Mouse (Mus musculus) CH12.LX (cell line): ENCODE results near the gene Cacfd1. TPM values are rescaled to one million over a fixed set of nuclear protein-coding genes. Genes with fewer than 3 reads are reported as not detected.

Source experiments
- DNase-seq: peaks from one replicate; pipeline ENCODE4 v3.0.0-alpha.2; 2013; ENCODE audit errors: extremely low read depth
- H3K27ac ChIP-seq: 2 replicates; pipeline ENCODE4 v1.5.1; 2012; ENCODE audit warnings: low read depth, mild to moderate bottlenecking, control low read depth, moderate library complexity; ENCODE audit not compliant: insufficient read depth
- H3K27me3 ChIP-seq: replicated peaks from 2 replicates; pipeline ENCODE3; 2012; ENCODE audit warnings: inconsistent platforms
- H3K36me3 ChIP-seq, 2 experiments: replicated peaks in 1 of 2; 2 replicates each; pipeline versions ENCODE3 to v1.6.1; 2012; ENCODE audit warnings: inconsistent platforms in 1 of 2, low read length in 1 of 2, mild to moderate bottlenecking in 1 of 2, mixed read lengths in 1 of 2, moderate library complexity in 1 of 2; ENCODE audit not compliant: control insufficient read depth in 1 of 2, insufficient read depth in 1 of 2
- H3K4me1 ChIP-seq, 2 experiments: 2 replicates each; pipeline ENCODE4 v1.6.1; 2012; ENCODE audit warnings: inconsistent platforms in 1 of 2, moderate library complexity in 1 of 2; ENCODE audit not compliant: insufficient read depth in 2 of 2, control insufficient read depth in 1 of 2
- H3K4me2 ChIP-seq: 2 replicates; pipeline ENCODE4 v1.6.1; 2012; ENCODE audit warnings: low read depth, mild to moderate bottlenecking, control low read depth; ENCODE audit not compliant: poor library complexity, insufficient read depth, severe bottlenecking
- H3K4me3 ChIP-seq, 3 experiments: fragments of 150-350 bp in 1 of 3; sonication (generic) in 1 of 3; replicated peaks in 1 of 3; 2 replicates each; pipeline versions ENCODE3 to v1.5.1; 2011 to 2012; ENCODE audit warnings: low read depth in 2 of 3, low read length in 2 of 3, mild to moderate bottlenecking in 2 of 3, moderate library complexity in 2 of 3, control low read depth in 1 of 3, improper control_type of control experiment in 1 of 3, inconsistent platforms in 1 of 3, mixed read lengths in 1 of 3; ENCODE audit not compliant: poor library complexity in 1 of 3
- H3K79me2 ChIP-seq: replicated peaks from 2 replicates; pipeline ENCODE4 v1.6.1; 2012; ENCODE audit warnings: mild to moderate bottlenecking, moderate library complexity; ENCODE audit not compliant: control insufficient read depth, poor library complexity, insufficient read depth, severe bottlenecking; ENCODE audit errors: extremely low read depth
- H3K9ac ChIP-seq: 2 replicates; pipeline ENCODE4 v1.6.1; 2012; ENCODE audit warnings: low read depth, mild to moderate bottlenecking, control low read depth, moderate library complexity; ENCODE audit not compliant: insufficient read depth
- H3K9me3 ChIP-seq: replicated peaks from 2 replicates; pipeline ENCODE3; 2012; ENCODE audit warnings: low read length, inconsistent platforms, mixed read lengths
- BHLHE40 ChIP-seq: IDR thresholded peaks from 2 replicates; pipeline ENCODE4 v1.6.1; 2011; ENCODE audit warnings: mild to moderate bottlenecking, low read depth, low read length, improper control_type of control experiment
- CHD1 ChIP-seq: IDR thresholded peaks from 2 replicates; pipeline ENCODE4 v1.6.1; 2012; ENCODE audit warnings: low read depth, low read length, improper control_type of control experiment, inconsistent platforms
- CHD2 ChIP-seq: IDR thresholded peaks from 2 replicates; pipeline ENCODE4 v1.6.1; 2011; ENCODE audit warnings: low read length, improper control_type of control experiment
- ELF1 ChIP-seq: IDR thresholded peaks from 2 replicates; pipeline ENCODE4 v1.6.1; 2014; ENCODE audit warnings: low read depth, mild to moderate bottlenecking, inconsistent platforms, low read length, improper control_type of control experiment
- EP300 ChIP-seq: IDR thresholded peaks from 2 replicates; pipeline ENCODE4 v1.6.1; 2011; ENCODE audit warnings: low read length, improper control_type of control experiment
- IRF4 ChIP-seq: IDR thresholded peaks from 2 replicates; pipeline ENCODE4 v1.6.1; 2014; ENCODE audit warnings: low read depth, mild to moderate bottlenecking, inconsistent platforms, low read length, improper control_type of control experiment
- JUN ChIP-seq: IDR thresholded peaks from 2 replicates; pipeline ENCODE4 v1.6.1; 2011; ENCODE audit warnings: low read depth, mild to moderate bottlenecking, low read length, improper control_type of control experiment, moderate library complexity; ENCODE audit not compliant: insufficient read depth
- JUND ChIP-seq: conservative IDR thresholded peaks from 2 replicates; pipeline ENCODE4 v1.6.1; 2011; ENCODE audit warnings: low read depth, low read length, improper control_type of control experiment
- KAT2A ChIP-seq: IDR thresholded peaks from 2 replicates; pipeline ENCODE4 v1.6.1; 2012; ENCODE audit warnings: low read length, improper control_type of control experiment, inconsistent platforms; ENCODE audit not compliant: insufficient replicate concordance
- MAX ChIP-seq: IDR thresholded peaks from 2 replicates; pipeline ENCODE4 v1.6.1; 2011; ENCODE audit warnings: low read length, improper control_type of control experiment
- MAZ ChIP-seq: IDR thresholded peaks from 2 replicates; pipeline ENCODE4 v1.6.1; 2012; ENCODE audit warnings: low read depth, mild to moderate bottlenecking, inconsistent platforms, low read length, improper control_type of control experiment, moderate library complexity
- MXI1 ChIP-seq: IDR thresholded peaks from 2 replicates; pipeline ENCODE4 v1.6.1; 2011; ENCODE audit warnings: mild to moderate bottlenecking, low read depth, low read length, improper control_type of control experiment
- PAX5 ChIP-seq: IDR thresholded peaks from 2 replicates; pipeline ENCODE4 v1.6.1; 2012; ENCODE audit warnings: low read length, inconsistent platforms, mixed read lengths
- RCOR1 ChIP-seq: conservative IDR thresholded peaks from 2 replicates; pipeline ENCODE4 v1.6.1; 2012; ENCODE audit warnings: low read depth, mild to moderate bottlenecking, inconsistent platforms, low read length, improper control_type of control experiment
- TBP ChIP-seq: conservative IDR thresholded peaks from 2 replicates; pipeline ENCODE4 v1.6.1; 2011; ENCODE audit warnings: low read depth, low read length, improper control_type of control experiment
- TCF12 ChIP-seq: IDR thresholded peaks from 2 replicates; pipeline ENCODE4 v1.6.1; 2014; ENCODE audit warnings: low read depth, mild to moderate bottlenecking, inconsistent platforms, low read length, improper control_type of control experiment
- UBTF ChIP-seq: IDR thresholded peaks from 2 replicates; pipeline ENCODE4 v1.6.1; 2012; ENCODE audit warnings: low read depth, mild to moderate bottlenecking, inconsistent platforms, low read length, improper control_type of control experiment, moderate library complexity
- USF1 ChIP-seq: IDR thresholded peaks from 2 replicates; pipeline ENCODE4 v1.6.1; 2014; ENCODE audit warnings: low read depth, mild to moderate bottlenecking, inconsistent platforms, low read length, improper control_type of control experiment
- USF2 ChIP-seq: conservative IDR thresholded peaks from 2 replicates; pipeline ENCODE4 v1.6.1; 2011; ENCODE audit warnings: low read depth, low read length, improper control_type of control experiment
- ZKSCAN1 ChIP-seq: IDR thresholded peaks from 2 replicates; pipeline ENCODE4 v1.6.1; 2012; ENCODE audit warnings: low read depth, inconsistent platforms, low read length, improper control_type of control experiment, borderline replicate concordance
- dilution Hi-C: fragments of 300-500 bp; cut with MboI; formaldehyde crosslinking; loops from 2 replicates; pipeline ENCODE4 v1.14.3; 2020; ENCODE audit warnings: low sequenced_read_pairs; ENCODE audit not compliant: extremely low pct_unique_long_range_greater_than_20kb, extremely low pct_ligation_motif_present
- in situ Hi-C: fragments of 300-500 bp; cut with MboI; formaldehyde crosslinking; loops from 3 replicates; pipeline ENCODE4 v1.14.3; 2019; ENCODE audit warnings: low sequenced_read_pairs, low pct_ligation_motif_present, low pct_unique_long_range_greater_than_20kb, mixed read lengths
- polyA plus RNA-seq: library from polyadenylated mRNA; unstranded; fragments of >175 nt; gene quantifications from 2 replicates; pipeline ENCODE4 v1.2.1, GENCODE M21; 2012; ENCODE audit warnings: low read depth; ENCODE audit not compliant: insufficient read length
- total RNA-seq, 2 experiments: library from RNA; depleted of rRNA; stranded (reverse); fragments of 300-350 nt in 1 of 2; fragments of >200 nt in 1 of 2; gene quantifications; 2 replicates each; pipeline ENCODE4 v1.2.3; 2012 to 2014

Cacfd1 gene
- total and polyA plus RNA-seq, 3 experiments, result 6.4 to 20.2 (median 10.3) TPM

GRCm38 (mm10) chr2:27069646-27070045 is 59.9 kb downstream of the Cacfd1 start:
- Histone ChIP-seq H3K36me3 (no peaks in the 10 kb centered on the region), H3K79me2 (no peaks in the 10 kb centered on the region), H3K4me2 (no peak overlapping the region), H3K27ac (no peak overlapping the region), H3K9me3 (no peaks in the 10 kb centered on the region), H3K27me3 (peaks cover 61% of the 10 kb centered on the region), H3K4me3 (no peak overlapping the region), H3K9ac (no peak overlapping the region), H3K4me1 (peaks cover 0 to 3% of the 10 kb centered on the region in 2 experiments; a peak in 2 of 4 replicates)
- dilution Hi-C loops, result no loop called here
- TF ChIP-seq JUN (no peak), UBTF (no peak), MAZ (no peak), IRF4 (no peak), KAT2A (no peak)
- in situ Hi-C loops, result no loop called here
- no peak for DNase-seq

DNA sequence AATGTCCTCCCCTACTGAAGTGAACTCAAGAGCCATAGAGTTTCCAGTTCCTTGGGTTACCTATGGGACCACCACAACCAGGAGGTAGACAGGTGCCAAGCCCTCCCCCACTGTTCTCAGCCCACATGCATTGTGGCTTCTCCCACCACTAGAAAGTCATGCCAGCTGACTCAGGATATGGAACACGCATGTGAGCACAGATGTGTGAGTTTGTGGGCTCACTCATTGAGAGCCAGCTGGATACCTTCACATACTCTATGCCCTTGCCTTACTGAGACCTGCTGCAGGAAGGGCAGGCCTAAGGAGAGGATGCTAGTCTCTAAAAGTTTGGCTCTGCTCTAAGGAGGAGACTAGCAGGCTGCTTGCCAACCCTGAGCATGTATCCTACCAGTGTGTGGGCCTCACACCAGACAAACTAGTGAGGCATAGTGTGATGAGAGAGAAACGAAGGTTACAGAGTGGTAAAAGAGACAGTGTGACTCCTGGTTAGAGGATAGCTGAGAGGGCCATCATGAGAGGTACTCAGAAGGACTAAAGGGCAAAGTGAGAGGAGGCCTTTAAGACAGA is 60.6 kb downstream of the Cacfd1 start:
- no peaks in the 10 kb centered on the region for H3K79me2 ChIP-seq
- TF ChIP-seq USF2, result no peak
- TF ChIP-seq CHD2, result no peak
- TF ChIP-seq EP300, result no peak
- TF ChIP-seq CHD1, result no peak
- TF ChIP-seq ELF1, result no peak
- TF ChIP-seq TBP, result no peak
- no peak for TF ChIP-seq MAX
- no peak for TF ChIP-seq USF1
- TF ChIP-seq JUND, result no peak
- TF ChIP-seq ZKSCAN1, result no peak
- TF ChIP-seq IRF4, result no peak
- TF ChIP-seq MXI1, result no peak
- no peak for TF ChIP-seq TCF12
- TF ChIP-seq RCOR1, result no peak
- no peak for TF ChIP-seq UBTF
- TF ChIP-seq PAX5, result no peak
- TF ChIP-seq BHLHE40, result no peak
- no peak overlapping the region for H3K4me2 ChIP-seq
- no peaks in the 10 kb centered on the region for H3K9me3 ChIP-seq
- peaks cover 62% of the 10 kb centered on the region for H3K27me3 ChIP-seq
- dilution Hi-C loops, result no loop called here
- no peak overlapping the region for H3K9ac ChIP-seq
- DNase-seq, result no peak
- peaks cover 0 to 3% of the 10 kb centered on the region in 2 experiments; a peak in 2 of 4 replicates for H3K4me1 ChIP-seq
- no peak overlapping the region for H3K4me3 ChIP-seq
- in situ Hi-C loops, result no loop called here
- no peak overlapping the region for H3K27ac ChIP-seq
- no peaks in the 10 kb centered on the region for H3K36me3 ChIP-seq

Other genes starting within 250 kb of the Cacfd1 start
- gene Abo, start 144.9 kb upstream of the Cacfd1 start, total RNA-seq (2012; rRNA removed), result not detected in 2 replicates
- gene Abo, start 144.9 kb upstream of the Cacfd1 start, total RNA-seq (2014; rRNA removed), result not detected in 2 replicates
- gene Abo, start 144.9 kb upstream of the Cacfd1 start, polyA plus RNA-seq, result not detected in 2 replicates
- gene Surf6, start 107.0 kb upstream of the Cacfd1 start, total RNA-seq (2012; rRNA removed), result 29.0 and 37.4 TPM in 2 replicates
- gene Surf6, start 107.0 kb upstream of the Cacfd1 start, total RNA-seq (2014; rRNA removed), result 34.8 and 37.7 TPM in 2 replicates
- 47.5 and 52.1 TPM in 2 replicates for gene Surf6, start 107.0 kb upstream of the Cacfd1 start, polyA plus RNA-seq
- 27.7 and 41.3 TPM in 2 replicates for gene Med22, start 99.2 kb upstream of the Cacfd1 start, total RNA-seq (2012; rRNA removed)
- gene Med22, start 99.2 kb upstream of the Cacfd1 start, total RNA-seq (2014; rRNA removed), result 34.4 and 42.1 TPM in 2 replicates
- 35.4 and 37.3 TPM in 2 replicates for gene Med22, start 99.2 kb upstream of the Cacfd1 start, polyA plus RNA-seq
- 3,395 and 3,529 TPM in 2 replicates for gene Rpl7a, start 99.2 kb upstream of the Cacfd1 start, total RNA-seq (2012; rRNA removed)
- 3,077 and 3,396 TPM in 2 replicates for gene Rpl7a, start 99.2 kb upstream of the Cacfd1 start, total RNA-seq (2014; rRNA removed)
- gene Rpl7a, start 99.2 kb upstream of the Cacfd1 start, polyA plus RNA-seq, result 1,126 and 1,142 TPM in 2 replicates
- 28.7 and 36.9 TPM in 2 replicates for gene Surf2, start 93.6 kb upstream of the Cacfd1 start, total RNA-seq (2012; rRNA removed)
- 39.9 and 43.9 TPM in 2 replicates for gene Surf2, start 93.6 kb upstream of the Cacfd1 start, total RNA-seq (2014; rRNA removed)
- gene Surf2, start 93.6 kb upstream of the Cacfd1 start, polyA plus RNA-seq, result 74.5 and 77.1 TPM in 2 replicates
- gene Surf1, start 93.4 kb upstream of the Cacfd1 start, total RNA-seq (2012; rRNA removed), result 58.7 and 64.6 TPM in 2 replicates
- 43.4 and 48.1 TPM in 2 replicates for gene Surf1, start 93.4 kb upstream of the Cacfd1 start, total RNA-seq (2014; rRNA removed)
- 83.9 and 86.9 TPM in 2 replicates for gene Surf1, start 93.4 kb upstream of the Cacfd1 start, polyA plus RNA-seq
- gene Surf4, start 76.0 kb upstream of the Cacfd1 start, total RNA-seq (2012; rRNA removed), result 140 and 168 TPM in 2 replicates
- gene Surf4, start 76.0 kb upstream of the Cacfd1 start, total RNA-seq (2014; rRNA removed), result 99.2 and 109 TPM in 2 replicates
- 143 and 161 TPM in 2 replicates for gene Surf4, start 76.0 kb upstream of the Cacfd1 start, polyA plus RNA-seq
- gene Stkld1, start 75.9 kb upstream of the Cacfd1 start, total RNA-seq (2012; rRNA removed), result 0.08 and 0.13 TPM in 2 replicates
- 0.19 TPM in 1 of 2 replicates, not detected in the other for gene Stkld1, start 75.9 kb upstream of the Cacfd1 start, total RNA-seq (2014; rRNA removed)
- gene Stkld1, start 75.9 kb upstream of the Cacfd1 start, polyA plus RNA-seq, result 0.29 and 0.33 TPM in 2 replicates
- 53.6 and 66.4 TPM in 2 replicates for gene Rexo4, start 45.5 kb upstream of the Cacfd1 start, total RNA-seq (2012; rRNA removed)
- gene Rexo4, start 45.5 kb upstream of the Cacfd1 start, total RNA-seq (2014; rRNA removed), result 67.2 and 69.1 TPM in 2 replicates
- gene Rexo4, start 45.5 kb upstream of the Cacfd1 start, polyA plus RNA-seq, result 74.8 and 83.4 TPM in 2 replicates
- 0.13 and 0.17 TPM in 2 replicates for gene Adamts13, start 36.5 kb upstream of the Cacfd1 start, total RNA-seq (2012; rRNA removed)
- not detected in 2 replicates for gene Adamts13, start 36.5 kb upstream of the Cacfd1 start, total RNA-seq (2014; rRNA removed)
- gene Adamts13, start 36.5 kb upstream of the Cacfd1 start, polyA plus RNA-seq, result 0.17 TPM in 1 of 2 replicates, not detected in the other
- 49.8 and 55.9 TPM in 2 replicates for gene Slc2a6, start 18.1 kb downstream of the Cacfd1 start, total RNA-seq (2012; rRNA removed)
- gene Slc2a6, start 18.1 kb downstream of the Cacfd1 start, total RNA-seq (2014; rRNA removed), result 37.3 and 43.3 TPM in 2 replicates
- gene Slc2a6, start 18.1 kb downstream of the Cacfd1 start, polyA plus RNA-seq, result 17.1 and 22.1 TPM in 2 replicates
- gene Mymk, start 62.3 kb downstream of the Cacfd1 start, total RNA-seq (2012; rRNA removed), result not detected in 2 replicates
- not detected in 2 replicates for gene Mymk, start 62.3 kb downstream of the Cacfd1 start, total RNA-seq (2014; rRNA removed)
- gene Mymk, start 62.3 kb downstream of the Cacfd1 start, polyA plus RNA-seq, result not detected in 2 replicates
- 0.13 TPM in 1 of 2 replicates, not detected in the other for gene Adamtsl2, start 69.5 kb downstream of the Cacfd1 start, total RNA-seq (2012; rRNA removed)
- not detected in 2 replicates for gene Adamtsl2, start 69.5 kb downstream of the Cacfd1 start, total RNA-seq (2014; rRNA removed)
- gene Adamtsl2, start 69.5 kb downstream of the Cacfd1 start, polyA plus RNA-seq, result not detected in 2 replicates
- gene Fam163b, start 132.6 kb downstream of the Cacfd1 start, total RNA-seq (2012; rRNA removed), result not detected in 2 replicates
- not detected in 2 replicates for gene Fam163b, start 132.6 kb downstream of the Cacfd1 start, total RNA-seq (2014; rRNA removed)
- not detected in 2 replicates for gene Fam163b, start 132.6 kb downstream of the Cacfd1 start, polyA plus RNA-seq
- gene Dbh, start 155.3 kb downstream of the Cacfd1 start, total RNA-seq (2012; rRNA removed), result not detected in 2 replicates
- gene Dbh, start 155.3 kb downstream of the Cacfd1 start, total RNA-seq (2014; rRNA removed), result not detected in 2 replicates
- not detected in 2 replicates for gene Dbh, start 155.3 kb downstream of the Cacfd1 start, polyA plus RNA-seq
- not detected in 2 replicates for gene Sardh, start 238.4 kb downstream of the Cacfd1 start, total RNA-seq (2012; rRNA removed)
- gene Sardh, start 238.4 kb downstream of the Cacfd1 start, total RNA-seq (2014; rRNA removed), result 0.35 TPM in 1 of 2 replicates, not detected in the other
- 0.13 and 0.34 TPM in 2 replicates for gene Sardh, start 238.4 kb downstream of the Cacfd1 start, polyA plus RNA-seq